Mouse (Mus musculus): ENCODE results near the gene Wwox.

DNA sequence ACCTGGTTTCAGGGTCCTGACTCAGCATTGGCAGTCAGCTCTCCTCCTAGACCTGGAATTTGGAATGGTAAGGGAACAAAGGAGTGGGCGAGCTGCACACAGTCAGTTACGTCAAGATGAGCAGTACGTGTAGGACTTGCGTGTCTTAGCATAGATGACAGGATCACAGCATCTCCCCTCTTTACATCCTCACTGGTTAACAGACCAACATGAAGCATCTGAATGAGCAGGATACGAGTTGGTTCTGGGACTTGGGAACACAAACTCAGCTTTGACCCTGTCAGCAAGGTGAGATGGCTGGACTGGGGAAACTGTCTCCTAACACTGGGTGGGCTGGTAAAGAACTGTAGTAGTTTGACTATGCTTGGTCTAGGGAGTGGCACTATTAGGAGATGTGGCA is 40.2 kb upstream of the Wwox start:
- TF ChIP-seq CTCF (IDR thresholded peaks at IDR 0.05; ENCODE audit: low read depth, low read length) (no peak), EP300 (IDR thresholded peaks at IDR 0.05; ENCODE audit: insufficient read depth, low read depth, low read length) (no peak)

Measured in ES-Bruce4 (cell line).